Mouse (Mus musculus) liver, embryonic 14.5 days (tissue): ENCODE measurements around the gene Oprm1. TPM values are rescaled to one million over a fixed set of nuclear protein-coding genes. Genes with fewer than 3 reads are reported as not detected.

ENCODE experiments used
- ATAC-seq: fragments of 200-750 bp; cut with Nextera tagmentation; 2 replicates; pipeline ENCODE4 v1.8.0; 2017; ENCODE audit warnings: moderate number of reproducible peaks, mild to moderate bottlenecking, moderate library complexity; ENCODE audit not compliant: insufficient read depth
- DNase-seq, 3 experiments: peaks; one replicate each; pipeline ENCODE4 v3.0.0-alpha.2; 2012 to 2013; ENCODE audit warnings: low read depth in 3 of 3, low spot score in 3 of 3
- H3K27ac ChIP-seq: fragments of 300-500 bp; sonication (generic); 2 replicates; pipeline ENCODE4 v1.5.1; 2014; ENCODE audit warnings: moderate library complexity, mild to moderate bottlenecking, control low read depth, inconsistent platforms
- H3K27me3 ChIP-seq: fragments of 300-500 bp; sonication (generic); 2 replicates; pipeline ENCODE4 v1.6.1; 2014; ENCODE audit warnings: mild to moderate bottlenecking, low read length, moderate library complexity; ENCODE audit not compliant: control insufficient read depth, insufficient read depth
- H3K36me3 ChIP-seq: fragments of 300-500 bp; sonication (generic); replicated peaks from 2 replicates; pipeline ENCODE4 v1.6.1; 2014; ENCODE audit warnings: low read depth; ENCODE audit not compliant: control insufficient read depth, insufficient read depth
- H3K4me1 ChIP-seq, 2 experiments: fragments of 200-500 bp in 1 of 2; fragments of 300-500 bp in 1 of 2; sonication (generic) in 1 of 2; replicated peaks; 2 replicates each; pipeline ENCODE4 v1.6.1; 2012 to 2014; ENCODE audit warnings: antibody characterized with exemption in 1 of 2, inconsistent platforms in 1 of 2, low read length in 1 of 2; ENCODE audit not compliant: control insufficient read depth in 2 of 2, insufficient read depth in 2 of 2
- H3K4me2 ChIP-seq: fragments of 300-500 bp; sonication (generic); 2 replicates; pipeline ENCODE4 v1.6.1; 2014; ENCODE audit warnings: low read depth, mild to moderate bottlenecking, control low read depth, moderate library complexity
- H3K4me3 ChIP-seq, 2 experiments: fragments of 200-500 bp in 1 of 2; fragments of 300-500 bp in 1 of 2; sonication (generic) in 1 of 2; 2 replicates each; pipeline ENCODE4 v1.5.1; 2012 to 2014; ENCODE audit warnings: low read depth in 2 of 2, low read length in 2 of 2, mild to moderate bottlenecking in 2 of 2, control low read depth in 1 of 2, inconsistent platforms in 1 of 2, moderate library complexity in 1 of 2; ENCODE audit not compliant: insufficient read depth in 1 of 2
- H3K9ac ChIP-seq: fragments of 300-500 bp; sonication (generic); replicated peaks from 2 replicates; pipeline ENCODE4 v1.6.1; 2014; ENCODE audit warnings: mild to moderate bottlenecking, control low read depth, moderate library complexity
- H3K9me3 ChIP-seq: fragments of 300-500 bp; sonication (generic); 2 replicates; pipeline ENCODE4 v1.6.1; 2016; ENCODE audit warnings: low read length, mixed read lengths; ENCODE audit not compliant: control insufficient read depth
- CTCF ChIP-seq: IDR thresholded peaks from 2 replicates; pipeline ENCODE4 v1.5.1; 2016; ENCODE audit warnings: antibody characterized with exemption, low read depth, control low read depth
- EP300 ChIP-seq: IDR thresholded peaks from 2 replicates; pipeline ENCODE4 v1.6.1; 2016; ENCODE audit warnings: antibody characterized with exemption, low read depth
- WGBS: fragments of 180-500 bp; shearing (Covaris S2); extraction: QIAGEN DNeasy Blood & Tissue Kit; methylation state at CpG from one replicate; pipeline ENCODE4 v1.1.7; 2014; ENCODE audit not compliant: insufficient replicate concordance; 5-methylcytosine and 5-hydroxymethylcytosine counted together
- polyA plus RNA-seq, 2 experiments: library from polyadenylated mRNA; depleted of rRNA in 1 of 2; stranded (reverse) in 1 of 2; unstranded in 1 of 2; fragments of >200 nt; fragmentation: Nextera tagmentation in 1 of 2; extraction: Ambion mirVana in 1 of 2; gene quantifications; 2 replicates each; pipeline versions ENCODE4 v1.2.1 to v1.2.3; 2012 to 2014

The Oprm1 gene
- polyA plus RNA-seq, 2 experiments, result not detected

DNA sequence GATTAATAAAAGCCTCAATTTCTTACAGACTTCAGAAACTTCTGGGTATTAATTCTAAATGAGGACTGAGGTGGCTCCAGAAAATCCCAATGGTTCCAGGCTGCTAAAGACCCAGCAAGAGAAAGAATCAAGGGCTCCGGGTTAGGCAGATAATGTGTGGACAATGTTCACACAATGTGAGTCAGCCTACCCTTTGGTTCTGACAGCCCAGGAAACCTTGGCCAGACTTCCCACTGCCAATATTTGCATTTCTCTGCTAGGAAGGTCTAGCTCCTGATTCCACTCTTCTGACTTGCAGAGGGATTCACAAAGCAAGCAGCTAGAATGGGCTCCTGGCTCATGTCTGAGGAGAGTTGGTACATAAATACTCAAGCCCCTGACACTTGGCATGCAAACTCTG, 210.0 kb downstream of the Oprm1 start:
- DNase-seq (no peak), ATAC-seq (no peak)
- H3K27me3 ChIP-seq, result no peaks in the 10 kb centered on the region
- WGBS, result 45% methylated on average over 1 of the region's 1 CpGs
- H3K4me3 ChIP-seq, result no peak overlapping the region
- 0 out of 4 replicates have a peak, but pooled peaks cover 0 to 2% of the 10 kb centered on the region in 2 experiments for H3K4me1 ChIP-seq
- H3K27ac ChIP-seq, result no peak overlapping the region
- H3K36me3 ChIP-seq, result no peaks in the 10 kb centered on the region
- no peak overlapping the region for H3K9ac ChIP-seq
- no peaks in the 10 kb centered on the region for H3K9me3 ChIP-seq
- TF ChIP-seq CTCF (no peak), EP300 (no peak)
- no peak overlapping the region for H3K4me2 ChIP-seq

GRCm38 (mm10) chr10:6977843-6978242, 219.5 kb downstream of the Oprm1 start:
- Histone ChIP-seq H3K36me3 (no peaks in the 10 kb centered on the region), H3K9me3 (no peaks in the 10 kb centered on the region), H3K4me1 (no peaks in the 10 kb centered on the region), H3K4me3 (no peak overlapping the region), H3K27me3 (no peaks in the 10 kb centered on the region), H3K9ac (no peak overlapping the region), H3K4me2 (no peak overlapping the region), H3K27ac (no peak overlapping the region)
- no peak for DNase-seq
- TF ChIP-seq EP300 (no peak), CTCF (no peak)
- ATAC-seq, result no peak
- WGBS, result 49% methylated on average over 2 of the region's 2 CpGs

DNA sequence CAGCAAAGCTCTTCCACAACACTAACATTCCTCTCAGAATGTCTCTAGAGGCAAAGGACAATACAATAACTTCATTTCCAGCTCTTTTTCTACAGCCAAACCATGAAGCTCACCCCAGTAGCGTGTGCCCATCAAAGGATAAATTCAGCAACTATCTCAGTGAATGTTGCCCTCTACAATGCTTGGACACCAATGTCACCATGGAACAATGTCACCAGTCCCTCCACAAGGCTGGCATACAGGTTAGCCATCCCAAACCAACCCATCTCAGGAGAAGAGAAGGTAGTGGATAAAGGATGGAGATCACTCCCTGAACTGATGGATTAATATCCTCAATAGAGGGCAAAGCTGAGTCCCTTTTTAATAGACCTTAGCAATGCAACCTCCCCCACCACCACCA, 220.4 kb downstream of the Oprm1 start:
- DNase-seq (no peak), ATAC-seq (no peak)
- Histone ChIP-seq H3K4me1 (no peaks in the 10 kb centered on the region), H3K9ac (no peak overlapping the region), H3K9me3 (no peaks in the 10 kb centered on the region), H3K4me3 (no peak overlapping the region), H3K36me3 (no peaks in the 10 kb centered on the region), H3K27ac (no peak overlapping the region), H3K27me3 (no peaks in the 10 kb centered on the region), H3K4me2 (no peak overlapping the region)
- WGBS, result 62% methylated on average over 1 of the region's 1 CpGs
- TF ChIP-seq CTCF, result no peak
- no peak for TF ChIP-seq EP300

GRCm38 (mm10) chr10:6979216-6979615, 220.9 kb downstream of the Oprm1 start:
- TF ChIP-seq CTCF (no peak), EP300 (no peak)
- Histone ChIP-seq H3K4me3 (no peak overlapping the region), H3K9me3 (no peaks in the 10 kb centered on the region), H3K36me3 (no peaks in the 10 kb centered on the region), H3K9ac (no peak overlapping the region), H3K4me1 (no peaks in the 10 kb centered on the region), H3K27me3 (no peaks in the 10 kb centered on the region), H3K4me2 (no peak overlapping the region), H3K27ac (no peak overlapping the region)
- WGBS, result 49% methylated on average over 7 of the region's 7 CpGs
- no peak for ATAC-seq
- DNase-seq, result no peak

DNA sequence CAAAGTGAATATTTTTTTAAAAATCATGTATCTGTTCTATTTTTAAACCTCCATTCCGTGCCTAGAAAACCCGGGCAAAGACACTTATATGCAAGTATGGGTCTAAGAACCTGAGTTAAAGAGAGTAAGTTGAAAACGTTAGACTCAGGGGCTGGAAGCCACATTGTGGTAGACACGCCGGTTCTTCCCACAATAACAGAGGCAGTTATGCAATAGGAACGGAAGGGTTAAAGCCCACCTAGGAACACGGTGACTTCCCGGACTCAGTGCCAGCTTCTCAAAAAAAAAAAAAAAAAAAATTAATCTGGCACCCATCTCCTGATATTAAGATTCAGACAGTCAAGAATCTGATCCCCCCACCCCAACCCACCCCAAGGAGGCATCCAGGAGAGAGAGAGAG, 221.5 kb downstream of the Oprm1 start:
- H3K4me3 ChIP-seq, result no peak overlapping the region
- DNase-seq (no peak), ATAC-seq (no peak)
- no peak overlapping the region for H3K27ac ChIP-seq
- H3K27me3 ChIP-seq, result no peaks in the 10 kb centered on the region
- 16% methylated on average over 8 of the region's 8 CpGs for WGBS
- no peaks in the 10 kb centered on the region for H3K4me1 ChIP-seq
- no peaks in the 10 kb centered on the region for H3K9me3 ChIP-seq
- TF ChIP-seq CTCF, result no peak
- TF ChIP-seq EP300, result no peak
- peak overlapping the region; percentile 1; the same call in 1 of the 2 replicates for H3K4me2 ChIP-seq
- no peak overlapping the region for H3K9ac ChIP-seq
- no peaks in the 10 kb centered on the region for H3K36me3 ChIP-seq
